ENCODE assay signal across 8 mouse cellular contexts in the genomic region with DNA sequence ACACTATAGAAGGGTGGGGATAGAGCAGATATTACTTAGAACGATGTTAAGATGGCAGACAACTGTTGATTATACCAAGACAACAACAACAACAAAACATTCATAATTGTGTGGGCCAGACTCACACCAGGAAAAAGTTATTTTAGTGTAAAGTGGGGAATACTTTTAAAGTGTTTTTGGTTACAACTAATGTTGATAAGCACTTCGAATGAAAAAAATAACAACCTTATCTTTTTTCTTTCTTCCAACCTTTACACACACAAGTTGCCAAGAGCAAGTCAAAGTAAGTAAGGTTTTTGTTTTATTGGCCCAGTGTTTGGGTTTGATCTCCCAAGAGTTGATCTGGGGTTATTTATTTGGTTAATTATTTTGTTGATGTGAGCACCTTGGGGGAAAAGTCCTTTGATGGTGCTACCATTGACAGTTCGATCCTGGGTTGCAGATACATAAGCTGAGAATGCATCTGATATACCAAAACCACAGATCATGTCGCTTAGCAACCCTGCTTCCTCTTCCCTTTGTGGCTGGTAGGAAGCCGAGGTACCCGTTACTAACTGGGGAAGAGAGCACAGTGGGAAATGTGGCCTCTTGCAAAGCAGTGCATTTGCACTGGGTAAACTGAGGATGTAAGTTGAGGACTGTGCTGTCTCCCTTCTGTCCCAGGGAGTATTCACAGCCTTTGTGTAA. TPM values are rescaled to one million over a fixed set of nuclear protein-coding genes. Genes with fewer than 3 reads are reported as not detected.
DNase-seq lines count a peak whose midpoint lies in the region; ATAC-seq and TF ChIP-seq lines count a peak whose summit lies in the region.

No protein-coding gene starts in this region.

- ATAC-seq in erythroblast, adult 5-6 weeks (replicated peaks; ENCODE audit: low FRiP score, poor library complexity, severe bottlenecking), result no peak
- no peak for ATAC-seq in hindbrain, embryonic 11.5 days (ENCODE audit: low FRiP score)

- no peak overlapping the region; the same call in 1 of the 2 replicates for H3K27ac ChIP-seq in ES-E14 (ENCODE audit: insufficient read depth, low read depth, low read length, poor library complexity, severe bottlenecking)
- H3K27ac ChIP-seq in hindbrain, embryonic 11.5 days (ENCODE audit: low read depth, low read length), result no peak overlapping the region

- peak overlapping the region; percentile 99 for H3K9ac ChIP-seq in ES-E14 (ENCODE audit: insufficient read depth, low read depth, low read length, poor library complexity, severe bottlenecking)
- H3K9ac ChIP-seq in hindbrain, embryonic 11.5 days (ENCODE audit: low read depth, low read length), result peak overlapping the region; percentile 77

- no peaks in the 10 kb centered on the region for H3K27me3 ChIP-seq in erythroblast, embryonic 14.5 days (ENCODE audit: control insufficient read depth)
- no peaks in the 10 kb centered on the region for H3K27me3 ChIP-seq in hindbrain, embryonic 11.5 days (ENCODE audit: control insufficient read depth, insufficient read depth, low read length)

- peak overlapping the region; percentile 47 for H3K4me2 ChIP-seq in hindbrain, embryonic 11.5 days (replicated peaks; ENCODE audit: low read depth, low read length)

- WGBS in hindbrain, embryonic 11.5 days, result 55% methylated on average over 6 of the region's 6 CpGs

- DNase-seq in ES-E14 (ENCODE audit: low read depth, low spot score), result no peak
- DNase-seq in hindbrain, embryonic 11.5 days (ENCODE audit: low spot score), result no peak
- DNase-seq in lung, postnatal 14 days, result peak; percentile 14
- peak; percentile 51 for DNase-seq in thymus, postnatal 0 days (ENCODE audit: low spot score)
- no peak for DNase-seq in left cerebral cortex, adult 18-20 months (ENCODE audit: low spot score in 2 of 2)
- DNase-seq in left cerebral cortex, postnatal 14 days (ENCODE audit: low spot score in 2 of 2), result no peak

- H3K4me1 ChIP-seq in erythroblast, embryonic 14.5 days (ENCODE audit: control insufficient read depth), result peaks cover 29% of the 10 kb centered on the region
- H3K4me1 ChIP-seq in ES-E14 (ENCODE audit: control insufficient read depth in 2 of 2, insufficient read depth in 2 of 2, low read length in 2 of 2, poor library complexity in 1 of 2), result peaks cover under 1 to 10% of the 10 kb centered on the region in 2 experiments; a peak in 3 of 4 replicates
- H3K4me1 ChIP-seq in hindbrain, embryonic 11.5 days (replicated peaks; ENCODE audit: control insufficient read depth, insufficient read depth, low read length), result 0 out of 2 replicates have a peak, but pooled peaks cover 2% of the 10 kb centered on the region

- H3K9me3 ChIP-seq in erythroblast, embryonic 14.5 days (ENCODE audit: control insufficient read depth, low read length), result no peaks in the 10 kb centered on the region
- H3K9me3 ChIP-seq in ES-E14 (ENCODE audit: control insufficient read depth, insufficient read depth, low read depth, low read length), result no peaks in the 10 kb centered on the region
- H3K9me3 ChIP-seq in hindbrain, embryonic 11.5 days (ENCODE audit: control insufficient read depth, low read length), result no peaks in the 10 kb centered on the region

- H3K4me3 ChIP-seq in erythroblast, embryonic 14.5 days (replicated peaks), result peak overlapping the region; percentile 88
- peak overlapping the region; percentile 94 to 100 for H3K4me3 ChIP-seq in ES-E14 (ENCODE audit: insufficient read depth in 1 of 2, low read depth in 1 of 2, low read length in 2 of 2, poor library complexity in 1 of 2, severe bottlenecking in 1 of 2)
- peak overlapping the region; percentile 85 for H3K4me3 ChIP-seq in hindbrain, embryonic 11.5 days (ENCODE audit: low read depth, low read length)

- in situ Hi-C loops in ES-E14 (cut with MboI; ENCODE audit: low sequenced_read_pairs in 2 of 2, unreplicated experiment in 2 of 2), result no loop called here

- intact Hi-C loops in left cerebral cortex, postnatal 14 days (cut with DNase I), result no loop called here

- peaks cover 42% of the 10 kb centered on the region for H3K36me3 ChIP-seq in erythroblast, embryonic 14.5 days (ENCODE audit: control insufficient read depth)
- peaks cover 17% of the 10 kb centered on the region for H3K36me3 ChIP-seq in ES-E14 (ENCODE audit: control insufficient read depth, insufficient read depth, low read length, poor library complexity, severe bottlenecking)
- no peaks in the 10 kb centered on the region for H3K36me3 ChIP-seq in hindbrain, embryonic 11.5 days (ENCODE audit: control insufficient read depth, insufficient read depth, low read length)

TF ChIP-seq in ES-E14, 5 proteins besides CTCF, POLR2A, EP300 and RAD21:
- TF ChIP-seq CHD2 (IDR thresholded peaks at IDR 0.05; ENCODE audit: low read depth, low read length) (no peak), MAFK (IDR thresholded peaks at IDR 0.05; ENCODE audit: insufficient read depth, low read depth, low read length) (no peak), ZC3H11A (IDR thresholded peaks at IDR 0.05; ENCODE audit: borderline replicate concordance, low read depth, low read length) (no peak), ZNF384 (IDR thresholded peaks at IDR 0.05; ENCODE audit: low read depth, low read length) (no peak), HCFC1 (IDR thresholded peaks at IDR 0.05; ENCODE audit: borderline replicate concordance, insufficient read depth, low read length) (no peak)
TF ChIP-seq in ES-E14: peak in this region for 0.

RNA-seq across cellular contexts. Expression of a gene that starts 17.7 kb away (rescaled TPM):
- polyA plus RNA-seq in erythroblast, embryonic 14.5 days (2012), result 0.67 and 0.78 TPM in 2 replicates
- total RNA-seq in erythroblast, adult 5-6 weeks (2015; ENCODE audit: low replicate concordance), result 101 TPM in 2 replicates
- 42.5 and 55.5 TPM in 2 replicates for total RNA-seq in erythroblast, adult 5-6 weeks (2017; ENCODE audit: low replicate concordance)
- total RNA-seq in ES-E14 (2012; rRNA removed), result 170 and 172 TPM in 2 replicates
- 213 and 215 TPM in 2 replicates for polyA plus RNA-seq in hindbrain, embryonic 11.5 days (2014; fragmentation: Nextera tagmentation; extraction: Ambion mirVana)
- polyA plus RNA-seq in thymus, postnatal 0 days (2015; fragmentation: Nextera tagmentation; extraction: Ambion mirVana), result 425 and 428 TPM in 2 replicates
- 10 to 100 TPM; 84.2 to 88.7 TPM for total RNA-seq in left cerebral cortex, adult 18-20 months (2021)
- 100 to 1,000 TPM; 113 to 114 TPM for total RNA-seq in left cerebral cortex, postnatal 14 days (2021)

Comparison
In these comparisons a context has a peak if more than half of its experiments do, and no peak if none do; other contexts are left out.
1. DNase-seq: peak in lung, postnatal 14 days (single experiment) and thymus, postnatal 0 days (single experiment); none in ES-E14 (single experiment), hindbrain, embryonic 11.5 days (single experiment), left cerebral cortex, adult 18-20 months (0 of 2) and left cerebral cortex, postnatal 14 days (0 of 2).
2. Peak in every context shown above with its lines, with median percentiles within 50 percentile points of each other: H3K4me3 ChIP-seq.